Mouse (Mus musculus) ovary, postnatal 36 days (tissue): Measurements from ENCODE around the gene Cryab.

Experiments
- DNase-seq: peaks from one replicate; pipeline ENCODE4 v3.0.0; 2022; ENCODE audit warnings: low spot score, mixed read lengths

Gene Cryab

DNA sequence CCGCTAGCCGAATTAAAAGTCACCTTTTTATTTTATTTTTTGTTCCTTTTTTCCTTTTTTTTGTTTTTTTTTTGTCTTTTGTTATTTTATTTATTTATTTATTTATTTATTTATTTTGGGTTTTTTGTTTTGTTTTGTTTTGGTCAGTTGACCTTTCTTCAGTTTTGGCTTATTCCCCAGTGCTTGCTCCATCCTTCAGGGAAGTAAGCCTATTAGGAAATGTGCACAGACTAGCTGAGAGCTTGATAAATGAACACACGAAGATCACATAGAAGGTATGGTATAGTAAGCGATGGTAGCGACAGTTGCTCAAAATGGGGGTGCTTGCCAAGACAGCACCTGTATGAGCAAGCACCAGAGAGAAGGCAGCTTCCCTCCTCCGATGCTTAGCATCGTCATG lies 46.5 kb downstream of the Cryab start:
- DNase-seq = no peak

- no peak for DNase-seq
Measured at GRCm38 (mm10) chr9:50798368-50798767, 47.2 kb downstream of the Cryab start.

DNA sequence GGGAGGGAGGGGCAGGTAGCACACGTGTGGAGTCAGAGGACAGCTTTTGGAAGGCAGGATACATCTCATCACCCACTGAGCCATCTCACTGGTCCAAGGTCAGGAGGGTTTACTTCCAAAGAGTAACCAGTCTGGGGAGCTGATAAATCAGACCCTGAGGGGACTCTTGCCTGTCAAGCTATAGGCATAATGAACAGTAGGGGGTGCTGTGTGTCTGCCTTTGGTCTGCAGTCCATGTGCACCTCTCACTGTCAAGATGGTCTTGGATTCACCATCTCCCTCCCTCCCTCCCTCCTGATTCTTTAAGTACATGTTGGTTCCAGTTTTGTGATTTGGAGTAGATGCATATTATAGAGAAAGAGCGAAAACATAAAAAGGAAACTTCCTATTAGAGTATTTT lies 49.9 kb downstream of the Cryab start:
- DNase-seq = no peak

DNA sequence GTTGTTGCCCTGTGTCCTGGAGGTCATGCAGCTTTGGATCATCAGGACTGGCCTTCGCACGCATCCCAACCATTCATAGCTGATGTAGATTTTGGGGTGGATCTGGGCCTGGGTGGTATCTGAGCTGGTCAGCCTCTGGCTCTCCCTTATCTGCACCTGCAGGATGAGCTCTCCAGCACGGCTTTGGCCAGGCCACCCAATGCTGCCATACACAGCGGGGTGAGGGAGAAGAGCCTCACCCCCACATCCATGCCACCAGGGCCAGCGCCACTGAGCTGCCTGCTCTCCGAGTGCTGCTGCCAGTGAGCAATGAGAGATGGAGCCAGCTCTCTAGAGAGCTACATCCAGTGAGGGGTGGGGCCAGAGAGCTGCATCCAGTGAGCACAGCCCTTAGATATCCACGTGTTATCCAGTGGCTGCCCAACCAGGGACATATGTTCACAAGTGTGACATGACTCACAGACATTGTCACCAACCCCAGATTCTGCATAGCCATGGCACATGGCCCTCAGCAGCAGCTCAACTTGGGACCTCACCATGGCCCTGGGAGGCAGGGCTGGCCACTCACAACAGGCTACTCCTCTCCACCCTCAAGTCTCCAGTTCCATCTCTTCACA lies 52.0 kb downstream of the Cryab start:
- no peak for DNase-seq
